In the genomic region with DNA sequence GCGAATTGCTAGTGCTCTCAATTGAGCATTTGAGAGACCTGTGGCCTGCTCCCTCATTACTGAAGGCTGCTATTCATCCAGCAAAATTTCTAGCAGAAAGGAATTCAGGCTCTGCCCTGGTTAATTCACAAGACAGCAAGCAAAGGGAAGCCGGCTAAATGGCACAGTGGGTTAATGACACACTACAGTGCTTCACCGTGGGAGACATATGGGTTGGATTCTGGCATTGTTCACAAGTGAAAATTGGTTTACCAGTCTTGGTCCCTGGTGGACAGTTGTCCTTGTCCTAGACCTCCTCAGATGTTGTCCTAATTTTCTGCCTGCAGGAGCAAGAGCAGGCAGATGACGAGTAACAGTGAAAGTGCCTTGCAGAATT, we compare ENCODE assay signal across 12 mouse cellular contexts.
A peak's percentile ranks its signal among the peaks of the same experiment; 100 is the strongest.
DNase-seq lines count a peak whose midpoint lies in the region; ATAC-seq and TF ChIP-seq lines count a peak whose summit lies in the region.
"Had no signal": no experiment of that assay in that cellular context is flagged by ENCODE, and none has a peak within 500 bp of the region (broad histone marks: within the 10 kb centered on the region; RNA-seq: fewer than 3 reads in every experiment).

No protein-coding gene starts in this region.

- ATAC-seq in forebrain, postnatal 0 days = peak; percentile 78
- peak; percentile 90 for ATAC-seq in midbrain, embryonic 16.5 days
- ATAC-seq in megakaryocyte progenitor cell, adult 5-6 weeks (replicated peaks; ENCODE audit: poor library complexity) = no peak
- ATAC-seq: intestine, postnatal 0 days had no signal

- no peaks in the 10 kb centered on the region for H3K36me3 ChIP-seq in forebrain, postnatal 0 days (ENCODE audit: insufficient read depth)
- no peaks in the 10 kb centered on the region for H3K36me3 ChIP-seq in midbrain, embryonic 16.5 days (ENCODE audit: control insufficient read depth, insufficient read depth, low read length)
- H3K36me3 ChIP-seq: heart, embryonic 10.5 days had no signal

- no peak overlapping the region for H3K9ac ChIP-seq in forebrain, postnatal 0 days
- no peak overlapping the region for H3K9ac ChIP-seq in midbrain, embryonic 16.5 days (ENCODE audit: low read depth, low read length)
- H3K9ac ChIP-seq: lung, embryonic 14.5 days had no signal

- no peak overlapping the region for H3K4me2 ChIP-seq in forebrain, postnatal 0 days (ENCODE audit: low read depth)
- H3K4me2 ChIP-seq in midbrain, embryonic 16.5 days (ENCODE audit: low read length) = no peak overlapping the region
- H3K4me2 ChIP-seq: lung, embryonic 14.5 days had no signal

- H3K4me3 ChIP-seq in forebrain, postnatal 0 days (ENCODE audit: low read depth, low read length) = no peak overlapping the region
- no peak overlapping the region for H3K4me3 ChIP-seq in midbrain, embryonic 16.5 days (ENCODE audit: low read depth, low read length)
- H3K4me3 ChIP-seq: heart, embryonic 10.5 days had no signal

- TF ChIP-seq CTCF in forebrain, postnatal 0 days (IDR thresholded peaks at IDR 0.05; ENCODE audit: low read depth) = no peak

- H3K4me1 ChIP-seq in forebrain, postnatal 0 days (ENCODE audit: insufficient read depth) = no peaks in the 10 kb centered on the region
- peaks cover 5% of the 10 kb centered on the region for H3K4me1 ChIP-seq in midbrain, embryonic 16.5 days (ENCODE audit: control insufficient read depth, insufficient read depth, low read length)
- H3K4me1 ChIP-seq: heart, embryonic 10.5 days had no signal

- 10% methylated on average over 4 of the region's 4 CpGs for WGBS in forebrain, postnatal 0 days
- 7% methylated on average over 4 of the region's 4 CpGs for WGBS in midbrain, embryonic 16.5 days

- peak; percentile 1 to 2 for DNase-seq in cerebellum, adult 18-20 months
- DNase-seq in cerebellum, postnatal 36 days = peak; percentile 1 to 3
- no peak for DNase-seq in forebrain, postnatal 0 days
- no peak for DNase-seq in adrenal gland, adult 18-20 months (ENCODE audit: low spot score in 2 of 2)
- no peak for DNase-seq in heart, postnatal 14 days
- no peak for DNase-seq in heart, adult 18-20 months
- DNase-seq: adrenal gland, adult 8-10 months; lung, embryonic 14.5 days had no signal

- peak overlapping the region; percentile 3; the same call in 1 of the 2 replicates for H3K27ac ChIP-seq in forebrain, postnatal 0 days (ENCODE audit: low read depth, low read length)
- H3K27ac ChIP-seq in midbrain, embryonic 16.5 days (ENCODE audit: low read length) = peak overlapping the region; percentile 63
- H3K27ac ChIP-seq: heart, embryonic 10.5 days had no signal

- H3K27me3 ChIP-seq in forebrain, postnatal 0 days (ENCODE audit: insufficient read depth, low read length) = no peaks in the 10 kb centered on the region
- no peaks in the 10 kb centered on the region for H3K27me3 ChIP-seq in midbrain, embryonic 16.5 days (ENCODE audit: control insufficient read depth, insufficient read depth, low read depth, low read length)

- no peaks in the 10 kb centered on the region for H3K9me3 ChIP-seq in forebrain, postnatal 0 days (ENCODE audit: low read length)
- H3K9me3 ChIP-seq in midbrain, embryonic 16.5 days (replicated peaks; ENCODE audit: control insufficient read depth, low read length, poor library complexity, severe bottlenecking) = no peaks in the 10 kb centered on the region
- H3K9me3 ChIP-seq: heart, embryonic 10.5 days had no signal

- intact Hi-C loops in heart, postnatal 14 days (cut with DNase I) = no loop called here

Comparison
In these comparisons a context has a peak if more than half of its experiments do, and no peak if none do; other contexts are left out.
1. DNase-seq: peak in cerebellum, adult 18-20 months (2 of 2) and cerebellum, postnatal 36 days (2 of 2); none in forebrain, postnatal 0 days (single experiment), adrenal gland, adult 18-20 months (0 of 2), heart, postnatal 14 days (0 of 2) and heart, adult 18-20 months (0 of 2).